Mouse (Mus musculus) brain, adult 2 months (tissue): ENCODE results near the gene Prkag1.
A peak's percentile ranks its signal among the peaks of the same experiment; 100 is the strongest.

ENCODE experiments used
- DNase-seq: peaks from one replicate; pipeline ENCODE4 v3.0.0; 2011; ENCODE audit warnings: low read depth, low spot score

Prkag1 gene

GRCm38 (mm10) chr15:98772511-98773211, 58.7 kb downstream of the Prkag1 start:
- DNase-seq, result peak; percentile 29

DNA sequence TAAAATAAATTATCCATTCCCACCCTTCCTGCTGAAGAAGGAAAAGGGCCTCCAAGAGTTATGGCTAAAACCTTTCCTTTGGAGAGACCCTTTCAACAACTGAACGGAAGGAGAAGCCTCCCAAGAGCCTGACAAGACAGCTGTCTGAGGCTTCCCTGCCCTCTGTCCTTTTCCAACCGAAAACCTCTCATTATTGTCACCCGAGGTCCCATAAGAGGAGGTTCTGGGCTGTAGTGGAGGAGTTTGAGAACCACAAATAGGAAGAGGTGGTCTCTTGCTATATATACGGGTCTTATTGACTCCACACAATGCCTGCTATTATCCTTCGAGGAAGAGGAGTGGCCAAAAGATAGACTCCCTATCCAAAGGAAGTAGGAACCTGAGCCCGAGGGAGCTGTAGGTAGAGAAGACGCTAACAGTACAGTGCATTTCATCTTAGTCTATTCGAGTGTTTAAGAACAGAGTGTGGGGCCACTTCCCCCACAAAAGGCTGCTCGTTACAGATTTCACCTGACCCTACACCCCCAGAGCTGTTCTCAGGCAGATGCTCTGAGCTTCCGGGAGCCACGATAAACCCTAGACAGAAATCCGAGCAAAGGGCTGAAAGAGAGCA, 59.4 kb downstream of the Prkag1 start:
- DNase-seq, result no peak

GRCm38 (mm10) chr15:98768259-98768658, 63.1 kb downstream of the Prkag1 start:
- DNase-seq, result no peak

DNA sequence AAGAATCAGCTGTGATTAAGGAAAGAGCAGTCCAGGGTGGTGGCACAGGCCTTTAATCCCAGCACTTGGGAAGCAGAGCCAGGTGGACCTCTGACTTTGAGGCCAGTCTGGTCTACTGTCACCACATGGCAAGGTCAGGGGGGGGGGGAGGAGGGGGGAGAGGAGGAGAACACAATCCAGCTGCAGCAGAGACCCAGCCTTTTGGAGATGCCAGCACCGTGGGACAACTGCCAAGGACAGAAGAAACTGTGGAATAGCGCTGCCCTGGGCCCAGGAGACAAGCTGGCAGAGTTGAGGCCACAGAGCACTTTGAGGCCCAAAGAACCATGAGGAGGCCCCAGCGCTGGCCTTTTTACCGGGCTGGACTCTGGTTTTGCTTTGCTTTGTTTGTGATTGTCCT, 65.4 kb downstream of the Prkag1 start:
- no peak for DNase-seq
